Mouse (Mus musculus) E14TG2a.4 (cell line): ENCODE data around the gene Dagla.

Experiments
- CTCF ChIP-seq: conservative IDR thresholded peaks from 2 replicates; pipeline ENCODE4 v1.5.1; 2014; ENCODE audit warnings: low read length
- NANOG ChIP-seq: IDR thresholded peaks from 2 replicates; pipeline ENCODE4 v1.6.1; 2014; ENCODE audit warnings: borderline replicate concordance, low read length, mixed read lengths
- POU5F1 ChIP-seq: IDR thresholded peaks from 2 replicates; pipeline ENCODE4 v1.6.1; 2014; ENCODE audit warnings: low read length, borderline replicate concordance

GRCm38 (mm10) chr19:10266196-10266850 is 38.4 kb downstream of the Dagla start:
- TF ChIP-seq CTCF (peak; percentile 73), NANOG (no peak), POU5F1 (no peak)
